Mouse (Mus musculus) stomach, embryonic 15.5 days (tissue): ENCODE measurements around the gene Adora2b. TPM values are rescaled to one million over a fixed set of nuclear protein-coding genes. Genes with fewer than 3 reads are reported as not detected.
A peak's percentile ranks its signal among the peaks of the same experiment; 100 is the strongest.
"Not testable (repeated sequence)": the region's sequence is repeated elsewhere in the genome, so short reads cannot be mapped to it uniquely, and the experiment has no call there.

Experiments
- ATAC-seq: fragments of 200-750 bp; cut with Nextera tagmentation; 2 replicates; pipeline ENCODE4 v1.8.0; 2017; ENCODE audit warnings: low read depth, moderate number of reproducible peaks, moderate TSS enrichment; ENCODE audit not compliant: insufficient read depth, low FRiP score
- H3K27ac ChIP-seq: fragments of 300-500 bp; sonication (generic); 2 replicates; pipeline ENCODE4 v1.5.1; 2015; ENCODE audit warnings: mild to moderate bottlenecking, inconsistent platforms
- H3K27me3 ChIP-seq: fragments of 300-500 bp; sonication (generic); replicated peaks from 2 replicates; pipeline ENCODE4 v1.6.1; 2015; ENCODE audit warnings: inconsistent platforms
- H3K36me3 ChIP-seq: fragments of 300-500 bp; sonication (generic); 2 replicates; pipeline ENCODE4 v1.6.1; 2015; ENCODE audit warnings: inconsistent platforms
- H3K4me1 ChIP-seq: fragments of 300-500 bp; sonication (generic); 2 replicates; pipeline ENCODE4 v1.6.1; 2015; ENCODE audit warnings: inconsistent platforms
- H3K4me2 ChIP-seq: fragments of 300-500 bp; sonication (generic); 2 replicates; pipeline ENCODE4 v1.6.1; 2015; ENCODE audit warnings: mild to moderate bottlenecking, inconsistent platforms
- H3K4me3 ChIP-seq: fragments of 300-500 bp; sonication (generic); replicated peaks from 2 replicates; pipeline ENCODE4 v1.5.1; 2015; ENCODE audit warnings: inconsistent platforms
- H3K9ac ChIP-seq: fragments of 300-500 bp; sonication (generic); 2 replicates; pipeline ENCODE4 v1.6.1; 2015; ENCODE audit warnings: inconsistent platforms
- H3K9me3 ChIP-seq: fragments of 300-500 bp; sonication (generic); 2 replicates; pipeline ENCODE4 v1.6.1; 2016; ENCODE audit warnings: inconsistent platforms
- WGBS: fragments of 180-500 bp; shearing (Covaris S2); methylation state at CpG from one replicate; pipeline ENCODE4 v1.1.7; 2015; 5-methylcytosine and 5-hydroxymethylcytosine counted together
- polyA plus RNA-seq: library from polyadenylated mRNA; unstranded; fragments of >200 nt; fragmentation: Nextera tagmentation; extraction: Ambion mirVana; gene quantifications from 2 replicates; pipeline ENCODE4 v1.2.1, GENCODE M21; 2015

Adora2b gene
- polyA plus RNA-seq, 1 experiment from 2014 or later: 7.1 TPM

DNA sequence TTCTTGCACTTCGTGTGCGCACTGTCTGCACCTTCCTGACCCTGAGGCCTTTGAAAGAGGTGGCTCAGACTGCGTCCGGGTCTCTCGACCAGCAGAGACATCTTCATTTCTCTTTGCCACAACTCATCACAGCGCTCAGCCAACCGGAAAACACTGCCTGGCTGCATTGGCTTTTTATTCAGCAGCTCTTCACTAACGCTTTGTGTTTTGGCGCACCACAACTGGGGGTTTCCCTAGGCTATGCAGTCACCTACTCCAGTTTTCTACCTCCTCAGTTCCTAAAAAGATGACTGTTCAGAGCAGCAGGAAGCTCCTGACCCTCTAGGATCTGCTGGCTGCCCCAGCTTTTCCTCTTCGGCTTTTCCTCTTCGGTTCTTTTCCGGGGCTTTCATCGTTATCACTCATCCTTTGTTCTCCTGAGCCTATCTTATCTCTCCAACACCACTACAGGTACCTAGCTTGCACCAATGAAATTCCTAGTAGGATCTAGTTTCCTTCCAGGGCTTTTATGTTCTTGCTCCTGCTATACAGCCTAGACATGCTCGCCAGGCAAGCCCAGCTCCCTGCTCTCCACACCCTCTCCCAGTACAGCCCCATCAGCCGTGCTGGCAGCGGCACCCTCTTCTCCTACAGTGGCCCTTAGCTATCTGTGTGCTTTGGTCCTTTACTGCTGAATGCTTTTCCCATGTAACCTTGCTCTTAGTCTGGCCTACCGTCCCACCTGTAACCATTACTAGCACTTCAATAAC lies 17.9 kb downstream of the Adora2b start:
- ATAC-seq: no peak
- Histone ChIP-seq H3K9ac (no peak overlapping the region), H3K27me3 (no peaks in the 10 kb centered on the region), H3K9me3 (no peaks in the 10 kb centered on the region), H3K36me3 (no peaks in the 10 kb centered on the region), H3K4me1 (peaks cover 3% of the 10 kb centered on the region; the same call in 1 of the 2 replicates), H3K4me3 (no peak overlapping the region), H3K4me2 (no peak overlapping the region), H3K27ac (no peak overlapping the region)
- 66% methylated on average over 17 of the region's 17 CpGs for WGBS

DNA sequence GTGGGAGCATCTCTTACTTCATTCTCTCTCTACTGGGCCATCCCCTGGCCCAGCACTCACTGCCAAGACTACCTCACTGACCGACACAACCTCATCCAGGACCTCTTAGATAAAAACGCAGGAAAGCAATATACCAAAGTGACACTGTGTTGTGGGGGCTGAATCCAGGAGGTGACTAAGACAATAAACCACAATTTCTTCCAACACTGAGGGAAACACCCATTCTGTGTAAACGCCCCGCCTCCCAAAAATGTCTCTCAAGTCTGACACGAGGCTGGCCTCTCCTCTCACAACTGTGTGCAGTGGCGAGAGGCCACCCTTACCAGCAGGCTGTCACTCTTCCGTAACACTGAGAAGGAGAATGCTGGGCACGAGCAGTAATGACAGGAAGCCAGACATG lies 19.6 kb downstream of the Adora2b start:
- no peaks in the 10 kb centered on the region for H3K36me3 ChIP-seq
- no peak for ATAC-seq
- H3K27ac ChIP-seq: no peak overlapping the region
- WGBS: 61% methylated on average over 8 of the region's 8 CpGs
- no peak overlapping the region for H3K4me2 ChIP-seq
- no peaks in the 10 kb centered on the region for H3K9me3 ChIP-seq
- H3K4me3 ChIP-seq: no peak overlapping the region
- peaks cover 3% of the 10 kb centered on the region; the same call in 1 of the 2 replicates for H3K4me1 ChIP-seq
- no peak overlapping the region for H3K9ac ChIP-seq
- H3K27me3 ChIP-seq: no peaks in the 10 kb centered on the region

DNA sequence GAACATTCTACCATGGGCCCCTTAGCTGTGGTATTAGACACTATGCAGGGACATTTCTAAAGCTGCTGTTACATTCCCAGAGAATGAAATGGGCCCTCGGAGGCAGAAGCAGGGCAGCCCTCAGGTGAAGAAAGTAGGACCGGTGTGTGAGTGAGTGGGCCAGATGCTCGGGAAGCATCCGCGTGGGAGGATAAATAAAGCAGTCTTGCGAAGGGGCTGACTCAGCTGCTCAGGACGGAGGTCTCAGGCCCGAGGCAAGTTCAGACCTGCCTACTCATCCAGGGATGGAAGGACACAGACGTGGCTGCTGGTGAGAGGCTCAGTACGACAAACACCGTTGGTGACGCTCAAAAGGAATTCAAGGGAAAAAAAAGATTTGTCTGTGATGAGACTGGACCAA lies 20.3 kb downstream of the Adora2b start:
- Histone ChIP-seq H3K27ac (no peak overlapping the region), H3K4me3 (no peak overlapping the region), H3K36me3 (no peaks in the 10 kb centered on the region), H3K4me2 (no peak overlapping the region), H3K4me1 (peaks cover 3% of the 10 kb centered on the region; the same call in 1 of the 2 replicates), H3K9ac (no peak overlapping the region), H3K27me3 (no peaks in the 10 kb centered on the region), H3K9me3 (no peaks in the 10 kb centered on the region)
- no peak for ATAC-seq
- WGBS: 63% methylated on average over 12 of the region's 12 CpGs

DNA sequence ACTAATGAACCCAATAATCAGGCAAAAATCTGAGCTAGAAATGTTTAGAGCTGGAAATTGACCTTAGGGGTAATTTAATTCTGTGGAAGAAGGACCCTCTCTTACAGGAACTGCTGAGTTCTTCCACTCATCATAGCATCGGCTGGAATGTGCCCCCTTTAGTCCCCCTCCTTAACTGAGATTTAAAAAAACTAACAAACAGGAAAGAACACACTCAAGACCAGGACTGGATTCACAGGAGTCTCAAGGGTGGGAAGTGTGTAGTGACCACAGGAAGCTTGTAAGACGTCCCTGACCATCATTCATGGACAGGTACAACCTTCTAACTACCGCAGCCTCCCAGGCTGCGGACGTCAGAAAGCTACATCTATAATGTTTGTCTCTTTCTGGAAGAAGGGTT lies 22.1 kb downstream of the Adora2b start:
- Histone ChIP-seq H3K4me2 (no peak overlapping the region), H3K36me3 (no peaks in the 10 kb centered on the region), H3K27ac (no peak overlapping the region; the same call in 1 of the 2 replicates), H3K9ac (no peak overlapping the region), H3K4me3 (no peak overlapping the region), H3K27me3 (no peaks in the 10 kb centered on the region), H3K9me3 (no peaks in the 10 kb centered on the region), H3K4me1 (peaks cover 3% of the 10 kb centered on the region; the same call in 1 of the 2 replicates)
- 46% methylated on average over 5 of the region's 5 CpGs for WGBS
- no peak for ATAC-seq

DNA sequence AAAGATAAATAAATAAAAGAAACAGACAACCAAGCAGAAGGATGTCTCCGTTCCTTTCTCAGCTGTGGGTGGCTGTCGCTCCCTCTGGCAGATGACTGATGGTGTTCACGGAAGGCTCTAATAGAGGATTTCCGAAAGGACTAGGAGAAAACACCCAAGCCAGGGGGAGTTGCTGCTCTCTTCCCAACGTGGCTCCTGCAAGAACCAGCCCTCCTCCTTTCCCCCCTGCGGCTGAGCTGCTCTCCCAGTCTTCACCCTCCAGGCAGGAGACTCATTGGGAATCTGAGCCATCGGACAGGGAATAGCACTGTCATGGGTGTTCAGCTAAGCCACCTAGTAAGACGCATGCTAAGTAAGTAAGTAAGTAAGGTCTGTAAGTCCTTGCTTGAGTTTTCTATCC lies 28.3 kb downstream of the Adora2b start:
- no peaks in the 10 kb centered on the region for H3K27me3 ChIP-seq
- no peak overlapping the region for H3K4me2 ChIP-seq
- no peaks in the 10 kb centered on the region for H3K9me3 ChIP-seq
- H3K4me1 ChIP-seq: peaks cover 2% of the 10 kb centered on the region; the same call in 1 of the 2 replicates
- no peak overlapping the region for H3K9ac ChIP-seq
- WGBS: 37% methylated on average over 8 of the region's 8 CpGs
- H3K4me3 ChIP-seq: no peak overlapping the region
- no peak for ATAC-seq
- no peaks in the 10 kb centered on the region for H3K36me3 ChIP-seq
- no peak overlapping the region for H3K27ac ChIP-seq

DNA sequence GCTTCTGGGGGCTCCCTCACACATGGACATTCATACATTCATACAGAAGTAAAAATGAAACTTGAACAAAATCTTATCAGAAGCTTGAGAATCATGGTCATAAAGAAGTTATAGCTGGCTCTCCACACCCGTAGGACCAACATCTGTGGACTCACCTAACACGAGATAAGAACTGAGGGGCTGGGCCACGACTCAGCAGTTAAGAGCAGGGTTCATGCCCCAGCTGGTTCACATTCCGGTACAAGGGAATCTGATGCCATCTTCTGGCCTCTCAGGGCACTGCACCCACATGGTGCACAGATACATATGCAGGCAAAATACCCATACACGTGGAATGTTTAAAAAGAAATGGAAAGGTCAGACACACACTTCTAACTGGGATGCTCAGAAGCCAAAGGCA lies 29.2 kb downstream of the Adora2b start:
- Histone ChIP-seq H3K9ac (no peak overlapping the region), H3K4me2 (no peak overlapping the region), H3K27me3 (no peaks in the 10 kb centered on the region), H3K36me3 (no peaks in the 10 kb centered on the region), H3K27ac (no peak overlapping the region), H3K9me3 (no peaks in the 10 kb centered on the region), H3K4me3 (no peak overlapping the region), H3K4me1 (peaks cover 2% of the 10 kb centered on the region; the same call in 1 of the 2 replicates)
- 12% methylated on average over 5 of the region's 5 CpGs for WGBS
- no peak for ATAC-seq

DNA sequence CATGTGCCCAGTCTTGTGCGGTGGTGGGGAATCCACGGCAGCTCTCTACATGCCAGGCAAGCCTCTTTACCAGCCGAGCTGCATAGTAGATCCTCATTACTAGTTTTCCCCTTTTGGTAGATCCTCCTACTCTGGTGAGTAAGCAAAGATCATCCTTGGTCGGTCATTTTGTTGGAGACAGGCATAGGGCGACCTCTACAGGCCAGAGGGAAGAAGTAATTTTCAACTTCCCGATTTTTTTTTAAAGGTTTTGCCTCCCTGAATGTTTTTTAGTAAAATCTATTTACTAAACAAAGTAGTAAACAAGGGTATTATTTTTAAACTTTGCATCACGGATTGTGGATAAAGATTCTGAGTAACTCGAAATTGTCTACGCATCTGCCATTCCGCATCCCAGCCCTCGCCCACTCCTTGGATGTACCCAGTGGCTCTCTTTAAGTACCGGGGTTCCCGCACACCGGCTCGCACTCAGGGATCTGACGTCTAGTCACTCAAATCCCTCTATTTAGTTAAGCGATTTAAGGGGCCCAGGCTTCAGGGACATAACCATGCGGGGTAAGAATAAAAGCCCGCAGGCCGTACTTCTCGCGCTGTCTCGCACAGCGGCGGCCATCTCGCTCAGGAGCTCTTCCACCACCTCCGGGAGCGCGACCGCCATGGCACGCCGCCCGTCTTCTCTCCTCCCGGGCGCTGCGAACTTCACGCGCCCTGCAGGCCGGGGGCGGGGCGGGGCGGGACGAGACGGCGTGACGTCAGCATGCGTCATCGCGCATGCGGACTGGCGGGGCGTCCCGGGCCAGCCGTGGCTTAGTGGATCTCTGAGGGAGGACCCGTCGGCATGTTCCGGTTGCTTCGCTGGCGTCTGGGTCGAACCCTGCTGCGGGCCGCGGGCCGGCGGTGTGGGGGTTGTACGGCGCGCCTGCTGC lies 32.2 kb downstream of the Adora2b start, which contains the start of the genes Zswim7 and Ttc19:
TSS of gene Zswim7 (minus strand) at position 701 of the 926 bp plus-strand sequence.
TSS of gene Ttc19 (plus strand) at position 799 of the 926 bp plus-strand sequence.
- Histone ChIP-seq H3K9ac (peak within 1 kb of the TSS; percentile 83), H3K4me2 (peak within 1 kb of the TSS; percentile 86), H3K27me3 (no peaks in the 10 kb centered on the region), H3K4me1 (peaks cover 2% of the 10 kb centered on the region; the same call in 1 of the 2 replicates), H3K27ac (peak within 1 kb of the TSS; percentile 95), H3K9me3 (no peaks in the 10 kb centered on the region), H3K4me3 (peak within 1 kb of the TSS; percentile 95), H3K36me3 (no peaks in the 10 kb centered on the region)
- WGBS: under 1% methylated on average over 68 of the region's 68 CpGs
- ATAC-seq: peak; percentile 96

DNA sequence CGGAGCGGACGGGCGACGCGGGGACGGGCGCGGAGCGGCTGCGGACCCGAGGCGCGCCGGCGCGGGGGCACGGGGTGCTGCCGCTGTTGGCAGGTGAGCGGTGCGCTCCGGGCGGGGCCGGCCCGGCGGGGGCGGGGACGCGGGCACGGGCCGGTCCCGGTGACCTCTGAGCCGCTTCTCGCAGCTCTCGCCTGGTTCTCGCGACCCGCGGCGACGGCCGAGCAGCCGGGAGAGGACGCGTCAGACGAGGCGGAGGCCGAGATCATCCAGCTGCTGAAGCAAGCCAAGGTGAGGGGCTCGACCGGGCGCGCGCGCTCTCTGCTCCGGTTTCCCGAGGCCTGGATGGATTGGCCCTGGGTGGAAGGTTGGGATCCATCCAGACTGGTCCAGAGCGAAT lies 32.8 kb downstream of the Adora2b start:
- Histone ChIP-seq H3K9me3 (no peaks in the 10 kb centered on the region), H3K4me2 (peak overlapping the region; percentile 86), H3K27ac (peak overlapping the region; percentile 95), H3K4me1 (peaks cover 2% of the 10 kb centered on the region; the same call in 1 of the 2 replicates), H3K27me3 (no peaks in the 10 kb centered on the region), H3K4me3 (peak overlapping the region; percentile 95), H3K9ac (peak overlapping the region; percentile 83), H3K36me3 (no peaks in the 10 kb centered on the region)
- WGBS: 0% methylated on average over 43 of the region's 57 CpGs
- peak; percentile 80 for ATAC-seq

DNA sequence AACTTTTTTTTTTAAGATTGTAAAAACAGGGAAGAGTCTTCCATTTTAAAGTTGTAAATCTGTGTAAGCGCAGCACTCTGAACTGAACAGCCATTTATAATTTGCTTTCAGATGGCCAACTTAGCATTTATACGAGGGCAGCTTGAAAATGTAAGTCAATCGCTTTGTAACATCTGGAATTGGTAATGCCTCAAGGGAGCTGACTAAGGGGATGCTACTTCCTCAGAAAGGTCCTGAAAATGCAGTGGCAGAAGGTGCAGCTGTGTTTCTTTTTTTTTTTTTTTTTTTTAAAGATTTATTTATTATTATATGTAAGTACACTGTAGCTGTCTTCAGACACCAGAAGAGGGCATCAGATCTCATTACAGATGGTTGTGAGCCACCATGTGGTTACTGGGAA lies 35.2 kb downstream of the Adora2b start:
- not testable (repeated sequence) for H3K27me3 ChIP-seq, ATAC-seq, H3K4me3 ChIP-seq, H3K4me1 ChIP-seq, H3K9me3 ChIP-seq, H3K36me3 ChIP-seq, H3K9ac ChIP-seq, H3K4me2 ChIP-seq, H3K27ac ChIP-seq
- 88% methylated on average over 3 of the region's 3 CpGs for WGBS

DNA sequence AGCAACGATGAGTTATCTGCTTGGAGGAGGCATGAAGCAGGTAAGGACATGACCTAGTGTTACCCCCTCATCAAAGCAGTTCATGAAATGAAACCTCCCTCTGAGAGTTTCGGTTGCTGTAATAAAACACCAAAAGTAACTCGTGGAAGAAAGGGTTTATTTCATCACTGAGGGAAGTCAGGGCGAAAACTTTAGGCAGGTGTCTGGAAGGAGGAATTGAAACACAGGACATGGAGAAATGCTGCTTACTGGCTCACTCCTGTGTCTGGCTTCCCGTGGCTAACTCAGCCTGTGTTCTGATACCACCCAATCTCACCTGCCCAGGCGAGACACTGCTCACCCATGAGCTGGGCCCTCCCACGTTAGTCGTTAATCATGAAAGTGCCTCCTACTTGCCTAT lies 36.2 kb downstream of the Adora2b start:
- H3K9me3 ChIP-seq: no peaks in the 10 kb centered on the region
- no peaks in the 10 kb centered on the region for H3K27me3 ChIP-seq

DNA sequence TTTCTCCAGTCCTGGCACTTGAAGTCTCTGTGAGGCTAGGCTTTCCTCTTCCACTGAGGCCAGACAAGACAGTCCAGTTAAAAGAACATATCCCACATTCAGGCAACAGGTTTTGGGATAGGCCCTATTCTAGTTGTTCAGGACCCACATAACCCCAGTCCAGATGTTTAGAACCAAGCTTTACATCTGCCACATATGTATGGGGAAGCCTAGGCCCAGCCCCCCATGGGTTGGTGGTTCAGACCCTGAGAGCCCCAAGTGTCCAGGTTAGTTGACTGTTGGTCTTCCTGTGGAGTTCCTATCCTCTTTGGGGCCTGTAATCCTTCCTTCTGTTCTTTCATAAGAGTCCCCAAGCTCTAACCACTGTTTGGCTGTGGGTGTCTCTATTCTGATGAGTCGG lies 38.9 kb downstream of the Adora2b start:
- Histone ChIP-seq H3K9ac (no peak overlapping the region), H3K36me3 (no peaks in the 10 kb centered on the region), H3K4me2 (no peak overlapping the region), H3K4me3 (no peak overlapping the region), H3K27ac (no peak overlapping the region), H3K27me3 (no peaks in the 10 kb centered on the region), H3K9me3 (no peaks in the 10 kb centered on the region), H3K4me1 (no peaks in the 10 kb centered on the region)
- WGBS: 93% methylated on average over 1 of the region's 1 CpGs
- ATAC-seq: no peak

More for the DNA sequence above, 36.2 kb downstream of the Adora2b start:
- Histone ChIP-seq H3K36me3 (no peaks in the 10 kb centered on the region), H3K4me3 (no peak overlapping the region), H3K27ac (no peak overlapping the region), H3K9ac (no peak overlapping the region), H3K4me1 (peaks cover 2% of the 10 kb centered on the region; the same call in 1 of the 2 replicates), H3K4me2 (no peak overlapping the region)
- no peak for ATAC-seq
- WGBS: 83% methylated on average over 8 of the region's 8 CpGs

DNA sequence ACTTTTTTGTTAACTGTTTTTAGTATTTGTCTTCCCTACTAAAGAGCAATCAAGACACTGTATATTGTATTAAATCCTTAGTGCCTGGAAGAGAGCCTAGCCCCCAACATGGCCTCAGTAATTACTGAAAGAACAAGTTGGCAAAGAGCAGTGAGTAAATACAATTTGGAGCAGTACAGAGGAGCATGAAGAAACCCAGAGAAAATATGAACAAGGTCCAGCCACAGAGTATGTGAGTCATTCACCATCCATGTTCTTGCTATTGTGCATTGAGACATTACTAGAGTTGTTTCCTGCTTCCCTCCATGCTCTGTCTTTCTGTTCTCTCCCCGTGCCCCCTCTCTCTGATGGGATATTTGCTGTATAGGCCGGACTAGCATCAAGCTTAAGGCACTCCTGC lies 45.3 kb downstream of the Adora2b start:
- Histone ChIP-seq H3K9ac (no peak overlapping the region), H3K4me1 (no peaks in the 10 kb centered on the region)
- WGBS: 83% methylated on average over 2 of the region's 2 CpGs

More for the DNA sequence above, 45.3 kb downstream of the Adora2b start:
- H3K27ac ChIP-seq: no peak overlapping the region
- H3K4me2 ChIP-seq: no peak overlapping the region
- no peaks in the 10 kb centered on the region for H3K9me3 ChIP-seq
- H3K4me3 ChIP-seq: no peak overlapping the region
- no peaks in the 10 kb centered on the region for H3K27me3 ChIP-seq
- peaks cover 5% of the 10 kb centered on the region; the same call in 1 of the 2 replicates for H3K36me3 ChIP-seq
- ATAC-seq: no peak
